Mouse (Mus musculus) ES-E14 (cell line): ENCODE results near the gene Olfr1279.

Source experiments
- CHD2 ChIP-seq: IDR thresholded peaks from 2 replicates; pipeline ENCODE4 v1.6.1; 2014; ENCODE audit warnings: mild to moderate bottlenecking, low read depth, low read length, inconsistent platforms
- HCFC1 ChIP-seq: IDR thresholded peaks from 2 replicates; pipeline ENCODE4 v1.6.1; 2012; ENCODE audit warnings: low read length, inconsistent platforms, borderline replicate concordance; ENCODE audit not compliant: insufficient read depth
- MAFK ChIP-seq: IDR thresholded peaks from 2 replicates; pipeline ENCODE4 v1.6.1; 2014; ENCODE audit warnings: mild to moderate bottlenecking, low read depth, low read length, inconsistent platforms; ENCODE audit not compliant: insufficient read depth
- ZC3H11A ChIP-seq: IDR thresholded peaks from 2 replicates; pipeline ENCODE4 v1.6.1; 2012; ENCODE audit warnings: low read depth, mild to moderate bottlenecking, inconsistent platforms, low read length, borderline replicate concordance
- ZNF384 ChIP-seq: IDR thresholded peaks from 2 replicates; pipeline ENCODE4 v1.6.1; 2012; ENCODE audit warnings: low read depth, low read length, inconsistent platforms

DNA sequence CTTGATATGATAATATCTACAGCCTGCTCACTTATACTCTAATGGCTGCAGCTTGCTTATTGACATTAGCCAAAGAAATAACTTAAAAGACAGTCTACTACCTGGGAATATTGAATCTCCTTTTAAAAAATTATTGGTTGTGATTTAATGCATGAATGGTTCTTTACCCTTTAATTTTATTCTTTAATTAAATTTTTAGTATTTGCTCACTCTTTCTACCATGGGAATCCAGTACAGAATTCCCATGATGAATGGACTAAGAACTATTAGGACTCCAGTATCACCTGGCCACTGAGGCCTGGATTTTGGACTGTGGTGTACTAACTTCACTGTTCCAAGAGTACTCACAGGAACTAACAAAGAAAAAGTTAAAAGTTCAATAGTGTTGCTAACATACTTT is 46.2 kb upstream of the Olfr1279 start, which contains the start of gene Olfr1276:
- TF ChIP-seq CHD2 (no peak), ZC3H11A (no peak), HCFC1 (no peak), ZNF384 (no peak), MAFK (no peak)
